In the genomic region with DNA sequence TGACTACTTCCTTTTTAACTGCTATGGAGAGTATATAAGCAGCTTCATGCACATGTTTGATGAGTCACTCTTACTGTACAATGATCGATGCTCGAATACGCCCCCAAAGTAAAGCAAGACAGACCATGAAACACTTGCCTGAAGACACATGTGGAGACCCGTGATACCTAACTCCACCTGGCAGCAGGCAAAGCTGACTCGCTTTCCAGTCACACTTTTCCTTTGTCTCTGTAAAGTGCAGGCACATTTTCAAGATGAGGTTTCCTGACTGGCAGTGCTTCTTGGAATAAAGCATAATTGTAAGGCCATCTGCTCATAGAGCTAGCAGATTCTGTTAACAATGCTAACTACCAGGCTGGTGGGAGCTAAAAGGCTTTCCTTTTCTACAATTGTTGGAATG, we compare ENCODE assay signal across 32 mouse cellular contexts. TPM values are rescaled to one million over a fixed set of nuclear protein-coding genes. Genes with fewer than 3 reads are reported as not detected.
DNase-seq lines count a peak whose midpoint lies in the region; ATAC-seq and TF ChIP-seq lines count a peak whose summit lies in the region.
"Had no signal": no experiment of that assay in that cellular context is flagged by ENCODE, and none has a peak within 500 bp of the region (broad histone marks: within the 10 kb centered on the region; RNA-seq: fewer than 3 reads in every experiment).

No protein-coding gene starts in this region.

- DNase-seq in stomach, postnatal 0 days (ENCODE audit: low spot score) = no peak
- peak; percentile 33 for DNase-seq in brain, adult 2 months (ENCODE audit: low read depth, low spot score)
- peak; percentile 21 for DNase-seq in layer of hippocampus, adult 9-10 months (ENCODE audit: low spot score)
- DNase-seq in cerebellum, adult 18-20 months = no peak
- no peak for DNase-seq in kidney, adult 18-20 months
- no peak for DNase-seq in gastrocnemius, postnatal 14 days
- DNase-seq: cerebellum, adult 8-10 months; gastrocnemius, postnatal 25 days; heart, adult 18-20 months; heart, postnatal 10 days; kidney, postnatal 25 days; liver, postnatal 0 days; thymus, adult 2 months; thymus, postnatal 4 days had no signal

- no peaks in the 10 kb centered on the region for H3K36me3 ChIP-seq in stomach, embryonic 16.5 days (ENCODE audit: control insufficient read depth, insufficient read depth, low read length)
- H3K36me3 ChIP-seq in stomach, postnatal 0 days (ENCODE audit: control insufficient read depth, insufficient read depth, low read length) = no peaks in the 10 kb centered on the region
- H3K36me3 ChIP-seq: embryonic facial prominence, embryonic 15.5 days; heart, embryonic 12.5 days; hindbrain, embryonic 10.5 days; intestine, embryonic 15.5 days; limb, embryonic 12.5 days; midbrain, embryonic 10.5 days; neural tube, embryonic 13.5 days had no signal

- intact Hi-C loops in gastrocnemius, postnatal 14 days (cut with DNase I; ENCODE audit: low total_unique reads) = no loop called here

- WGBS in stomach, embryonic 16.5 days = 80% methylated on average over 5 of the region's 5 CpGs
- WGBS in stomach, postnatal 0 days = 82% methylated on average over 5 of the region's 5 CpGs

- no peaks in the 10 kb centered on the region for H3K27me3 ChIP-seq in stomach, embryonic 16.5 days (ENCODE audit: control insufficient read depth, insufficient read depth, low read length)
- H3K27me3 ChIP-seq in stomach, postnatal 0 days (ENCODE audit: control insufficient read depth, insufficient read depth, low read length) = no peaks in the 10 kb centered on the region
- H3K27me3 ChIP-seq: embryonic facial prominence, embryonic 15.5 days; heart, embryonic 12.5 days; intestine, embryonic 15.5 days; limb, embryonic 12.5 days; neural tube, embryonic 13.5 days; Patski had no signal

- TF ChIP-seq CTCF in stomach, postnatal 0 days (IDR thresholded peaks at IDR 0.05; ENCODE audit: low read depth) = no peak

- 0 out of 2 replicates have a peak, but pooled peaks have one; percentile 17 for ATAC-seq in stomach, embryonic 16.5 days (ENCODE audit: insufficient read depth, low FRiP score)
- ATAC-seq in stomach, postnatal 0 days (ENCODE audit: low FRiP score, low TSS enrichment) = no peak
- ATAC-seq: CD4-positive, CD25-positive, alpha-beta regulatory T cell, adult 4 months; hindbrain, embryonic 16.5 days; intestine, embryonic 15.5 days; liver, postnatal 0 days; lung, postnatal 0 days; midbrain, embryonic 16.5 days; Patski had no signal

- H3K9ac ChIP-seq in stomach, embryonic 16.5 days (ENCODE audit: low read length) = no peak overlapping the region
- H3K9ac ChIP-seq in stomach, postnatal 0 days (ENCODE audit: low read length) = no peak overlapping the region
- H3K9ac ChIP-seq: embryonic facial prominence, embryonic 15.5 days; heart, embryonic 12.5 days; intestine, embryonic 15.5 days; limb, embryonic 12.5 days; liver, postnatal 0 days; neural tube, embryonic 13.5 days had no signal

- no peak overlapping the region for H3K4me2 ChIP-seq in stomach, embryonic 16.5 days (ENCODE audit: low read depth, low read length)
- H3K4me2 ChIP-seq in stomach, postnatal 0 days (replicated peaks; ENCODE audit: low read depth) = no peak overlapping the region
- H3K4me2 ChIP-seq: embryonic facial prominence, embryonic 15.5 days; heart, embryonic 12.5 days; intestine, embryonic 15.5 days; limb, embryonic 12.5 days; liver, embryonic 11.5 days; neural tube, embryonic 13.5 days had no signal

- no peaks in the 10 kb centered on the region for H3K9me3 ChIP-seq in stomach, embryonic 16.5 days (replicated peaks; ENCODE audit: control insufficient read depth, low read length)
- no peaks in the 10 kb centered on the region for H3K9me3 ChIP-seq in stomach, postnatal 0 days (ENCODE audit: control insufficient read depth, low read length)
- H3K9me3 ChIP-seq: embryonic facial prominence, embryonic 15.5 days; heart, embryonic 12.5 days; hindbrain, embryonic 10.5 days; intestine, embryonic 15.5 days; limb, embryonic 12.5 days; midbrain, embryonic 10.5 days; neural tube, embryonic 13.5 days had no signal

- H3K4me3 ChIP-seq in stomach, embryonic 16.5 days (replicated peaks; ENCODE audit: low read length) = no peak overlapping the region
- no peak overlapping the region for H3K4me3 ChIP-seq in stomach, postnatal 0 days (ENCODE audit: low read depth, low read length)
- H3K4me3 ChIP-seq: embryonic facial prominence, embryonic 15.5 days; heart, embryonic 12.5 days; hindbrain, embryonic 10.5 days; intestine, embryonic 15.5 days; limb, embryonic 12.5 days; midbrain, embryonic 10.5 days; myocyte; neural tube, embryonic 13.5 days had no signal

- H3K27ac ChIP-seq in stomach, embryonic 16.5 days (ENCODE audit: low read length) = no peak overlapping the region
- H3K27ac ChIP-seq in stomach, postnatal 0 days (replicated peaks) = no peak overlapping the region
- H3K27ac ChIP-seq: embryonic facial prominence, embryonic 15.5 days; hindbrain, embryonic 10.5 days; intestine, embryonic 15.5 days; limb, embryonic 12.5 days; midbrain, embryonic 10.5 days; neural tube, embryonic 13.5 days had no signal

- TF ChIP-seq EP300 in stomach, postnatal 0 days (optimal IDR thresholded peaks at IDR 0.05) = no peak

- no peaks in the 10 kb centered on the region for H3K4me1 ChIP-seq in stomach, embryonic 16.5 days (ENCODE audit: control insufficient read depth, insufficient read depth, low read length)
- H3K4me1 ChIP-seq in stomach, postnatal 0 days (replicated peaks; ENCODE audit: control insufficient read depth, insufficient read depth) = no peaks in the 10 kb centered on the region
- H3K4me1 ChIP-seq: embryonic facial prominence, embryonic 15.5 days; heart, embryonic 12.5 days; hindbrain, embryonic 10.5 days; intestine, embryonic 15.5 days; limb, embryonic 12.5 days; midbrain, embryonic 10.5 days; neural tube, embryonic 13.5 days had no signal

RNA-seq across cellular contexts. Expression of a gene that starts 27.3 kb away (rescaled TPM):
- 0.43 and 0.80 TPM in 2 replicates for polyA plus RNA-seq in stomach, embryonic 16.5 days (2015; fragmentation: Nextera tagmentation; extraction: Ambion mirVana)
- 3.2 and 3.3 TPM in 2 replicates for polyA plus RNA-seq in stomach, postnatal 0 days (2015; fragmentation: Nextera tagmentation; extraction: Ambion mirVana)
- total RNA-seq in gastrocnemius, postnatal 14 days (2021) = not detected
- total RNA-seq: gastrocnemius, postnatal 25 days; heart, adult 18-20 months; left cerebral cortex, postnatal 14 days had no signal
- polyA plus RNA-seq: CD4-positive, CD25-positive, alpha-beta regulatory T cell, adult 4 months; hindbrain, embryonic 10.5 days; hindbrain, embryonic 16.5 days; kidney, embryonic 14.5 days; limb, embryonic 12.5 days; midbrain, embryonic 10.5 days; midbrain, embryonic 16.5 days; neural tube, embryonic 13.5 days had no signal

RNA-seq across cellular contexts. Expression of a gene that starts 37.7 kb away (rescaled TPM):
- 4.0 and 6.5 TPM in 2 replicates for polyA plus RNA-seq in stomach, embryonic 16.5 days (2015; fragmentation: Nextera tagmentation; extraction: Ambion mirVana)
- 14.4 and 14.9 TPM in 2 replicates for polyA plus RNA-seq in stomach, postnatal 0 days (2015; fragmentation: Nextera tagmentation; extraction: Ambion mirVana)
- total RNA-seq in gastrocnemius, postnatal 14 days (2021) = not detected
- total RNA-seq: adrenal gland, adult 18-20 months; gastrocnemius, postnatal 25 days; heart, adult 18-20 months; heart, postnatal 10 days; left cerebral cortex, postnatal 14 days had no signal
- polyA plus RNA-seq: liver, embryonic 11.5 days; liver, postnatal 0 days; midbrain, embryonic 10.5 days had no signal

Comparison
In these comparisons a context has a peak if more than half of its experiments do, and no peak if none do; other contexts are left out.
1. DNase-seq: peak in brain, adult 2 months (single experiment) and layer of hippocampus, adult 9-10 months (single experiment); none in stomach, postnatal 0 days (single experiment), cerebellum, adult 18-20 months (0 of 2), kidney, adult 18-20 months (single experiment) and gastrocnemius, postnatal 14 days (single experiment).